Mouse (Mus musculus): ENCODE results near the gene Tada3. TPM values are rescaled to one million over a fixed set of nuclear protein-coding genes. Genes with fewer than 3 reads are reported as not detected.

The Tada3 gene
- polyA plus RNA-seq, 1 experiment from 2014 or later = 56.3 TPM

- Histone ChIP-seq H3K4me3 (ENCODE audit: low read depth, low read length) (no peak overlapping the region), H3K27ac (ENCODE audit: low read depth, low read length) (no peak overlapping the region), H3K36me3 (ENCODE audit: control insufficient read depth, insufficient read depth, low read length) (no peaks in the 10 kb centered on the region), H3K9ac (ENCODE audit: low read depth, low read length) (no peak overlapping the region), H3K9me3 (ENCODE audit: control insufficient read depth, low read length) (no peaks in the 10 kb centered on the region), H3K27me3 (ENCODE audit: control insufficient read depth, insufficient read depth, low read length) (no peaks in the 10 kb centered on the region), H3K4me1 (replicated peaks; ENCODE audit: control insufficient read depth, insufficient read depth, low read length) (0 out of 2 replicates have a peak, but pooled peaks cover 1% of the 10 kb centered on the region), H3K4me2 (replicated peaks; ENCODE audit: low read depth, low read length) (no peak overlapping the region)
- no peak for ATAC-seq (ENCODE audit: low FRiP score)
- DNase-seq (ENCODE audit: low spot score) = no peak
- 63% methylated on average over 2 of the region's 2 CpGs for WGBS
Measured at GRCm38 (mm10) chr6:113330547-113330946, 47.1 kb downstream of the Tada3 start.

GRCm38 (mm10) chr6:113329396-113329795 is 48.3 kb downstream of the Tada3 start:
- Histone ChIP-seq H3K9ac (ENCODE audit: low read depth, low read length) (no peak overlapping the region), H3K4me2 (replicated peaks; ENCODE audit: low read depth, low read length) (no peak overlapping the region), H3K27me3 (ENCODE audit: control insufficient read depth, insufficient read depth, low read length) (no peaks in the 10 kb centered on the region), H3K4me1 (replicated peaks; ENCODE audit: control insufficient read depth, insufficient read depth, low read length) (0 out of 2 replicates have a peak, but pooled peaks cover 2% of the 10 kb centered on the region), H3K9me3 (ENCODE audit: control insufficient read depth, low read length) (no peaks in the 10 kb centered on the region), H3K4me3 (ENCODE audit: low read depth, low read length) (no peak overlapping the region), H3K27ac (ENCODE audit: low read depth, low read length) (no peak overlapping the region), H3K36me3 (ENCODE audit: control insufficient read depth, insufficient read depth, low read length) (no peaks in the 10 kb centered on the region)
- DNase-seq (ENCODE audit: low spot score) (no peak), ATAC-seq (ENCODE audit: low FRiP score) (no peak)
- 93% methylated on average over 1 of the region's 1 CpGs for WGBS

GRCm38 (mm10) chr6:113326533-113327315 is 51.0 kb downstream of the Tada3 start, which contains the start of gene Ogg1:
Gene Ogg1 (plus strand): TSS chr6:113326972.
- H3K9ac ChIP-seq (ENCODE audit: low read depth, low read length) = peak within 1 kb of the TSS; percentile 79
- peaks cover 12% of the 10 kb centered on the region; the same call in 1 of the 2 replicates for H3K36me3 ChIP-seq (ENCODE audit: control insufficient read depth, insufficient read depth, low read length)
- H3K9me3 ChIP-seq (ENCODE audit: control insufficient read depth, low read length) = no peaks in the 10 kb centered on the region
- H3K4me2 ChIP-seq (replicated peaks; ENCODE audit: low read depth, low read length) = peak within 1 kb of the TSS; percentile 88
- peak; percentile 99 for ATAC-seq (ENCODE audit: low FRiP score)
- peak within 1 kb of the TSS; percentile 52 for H3K4me3 ChIP-seq (ENCODE audit: low read depth, low read length)
- DNase-seq (ENCODE audit: low spot score) = peak; percentile 97
- H3K27ac ChIP-seq (ENCODE audit: low read depth, low read length) = peak within 1 kb of the TSS; percentile 91
- WGBS = under 1% methylated on average over 52 of the region's 52 CpGs
- H3K27me3 ChIP-seq (ENCODE audit: control insufficient read depth, insufficient read depth, low read length) = no peaks in the 10 kb centered on the region
- 0 out of 2 replicates have a peak, but pooled peaks cover 2% of the 10 kb centered on the region for H3K4me1 ChIP-seq (replicated peaks; ENCODE audit: control insufficient read depth, insufficient read depth, low read length)

Other genes with a start within 250 kb of the Tada3 start
- gene Lhfpl4, start 182.5 kb downstream of the Tada3 start, polyA plus RNA-seq (2014; fragmentation: Nextera tagmentation; extraction: Ambion mirVana) = 7.0 and 7.9 TPM in 2 replicates
- 44.7 and 46.8 TPM in 2 replicates for gene Mtmr14, start 140.0 kb downstream of the Tada3 start, polyA plus RNA-seq (2014; fragmentation: Nextera tagmentation; extraction: Ambion mirVana)
- gene Cpne9, start 95.6 kb downstream of the Tada3 start, polyA plus RNA-seq (2014; fragmentation: Nextera tagmentation; extraction: Ambion mirVana) = 0.24 and 0.29 TPM in 2 replicates
- 19.4 and 22.0 TPM in 2 replicates for gene Brpf1, start 70.7 kb downstream of the Tada3 start, polyA plus RNA-seq (2014; fragmentation: Nextera tagmentation; extraction: Ambion mirVana)
- 10.5 and 10.6 TPM in 2 replicates for gene Ogg1, start 50.9 kb downstream of the Tada3 start, polyA plus RNA-seq (2014; fragmentation: Nextera tagmentation; extraction: Ambion mirVana)
- 56.3 and 57.7 TPM in 2 replicates for gene Camk1, start 33.9 kb downstream of the Tada3 start, polyA plus RNA-seq (2014; fragmentation: Nextera tagmentation; extraction: Ambion mirVana)
- 208 and 210 TPM in 2 replicates for gene Arpc4, start 232 bp upstream of the Tada3 start, polyA plus RNA-seq (2014; fragmentation: Nextera tagmentation; extraction: Ambion mirVana)
- gene Ttll3, start 11.4 kb upstream of the Tada3 start, polyA plus RNA-seq (2014; fragmentation: Nextera tagmentation; extraction: Ambion mirVana) = 4.1 and 4.2 TPM in 2 replicates
- gene Rpusd3, start 41.5 kb upstream of the Tada3 start, polyA plus RNA-seq (2014; fragmentation: Nextera tagmentation; extraction: Ambion mirVana) = 23.0 and 26.3 TPM in 2 replicates
- not detected in 2 replicates for gene Cidec, start 57.9 kb upstream of the Tada3 start, polyA plus RNA-seq (2014; fragmentation: Nextera tagmentation; extraction: Ambion mirVana)
- gene Jagn1, start 64.7 kb upstream of the Tada3 start, polyA plus RNA-seq (2014; fragmentation: Nextera tagmentation; extraction: Ambion mirVana) = 75.1 and 79.7 TPM in 2 replicates
- gene Il17re, start 80.6 kb upstream of the Tada3 start, polyA plus RNA-seq (2014; fragmentation: Nextera tagmentation; extraction: Ambion mirVana) = 0.77 and 0.88 TPM in 2 replicates
- 2.7 and 3.2 TPM in 2 replicates for gene Il17rc, start 93.5 kb upstream of the Tada3 start, polyA plus RNA-seq (2014; fragmentation: Nextera tagmentation; extraction: Ambion mirVana)
- 29.6 and 32.6 TPM in 2 replicates for gene Creld1, start 105.4 kb upstream of the Tada3 start, polyA plus RNA-seq (2014; fragmentation: Nextera tagmentation; extraction: Ambion mirVana)
- 0.73 and 0.77 TPM in 2 replicates for gene Prrt3, start 124.0 kb upstream of the Tada3 start, polyA plus RNA-seq (2014; fragmentation: Nextera tagmentation; extraction: Ambion mirVana)
- 90.5 and 90.7 TPM in 2 replicates for gene Emc3, start 153.8 kb upstream of the Tada3 start, polyA plus RNA-seq (2014; fragmentation: Nextera tagmentation; extraction: Ambion mirVana)
- 10.8 and 14.3 TPM in 2 replicates for gene Fancd2, start 153.8 kb upstream of the Tada3 start, polyA plus RNA-seq (2014; fragmentation: Nextera tagmentation; extraction: Ambion mirVana)
- 0.45 TPM in 1 of 2 replicates, not detected in the other for gene Fancd2os, start 222.8 kb upstream of the Tada3 start, polyA plus RNA-seq (2014; fragmentation: Nextera tagmentation; extraction: Ambion mirVana)
- gene Brk1, start 226.9 kb upstream of the Tada3 start, polyA plus RNA-seq (2014; fragmentation: Nextera tagmentation; extraction: Ambion mirVana) = 221 and 224 TPM in 2 replicates
- 63.0 and 64.4 TPM in 2 replicates for gene Vhl, start 246.1 kb upstream of the Tada3 start, polyA plus RNA-seq (2014; fragmentation: Nextera tagmentation; extraction: Ambion mirVana)

Data from hindbrain, embryonic 11.5 days (tissue).